Mouse (Mus musculus): Measurements from ENCODE around the gene Znrf1. TPM values are rescaled to one million over a fixed set of nuclear protein-coding genes. Genes with fewer than 3 reads are reported as not detected.

Znrf1 gene
- polyA plus RNA-seq, 1 experiment from 2014 or later = 45.6 TPM

DNA sequence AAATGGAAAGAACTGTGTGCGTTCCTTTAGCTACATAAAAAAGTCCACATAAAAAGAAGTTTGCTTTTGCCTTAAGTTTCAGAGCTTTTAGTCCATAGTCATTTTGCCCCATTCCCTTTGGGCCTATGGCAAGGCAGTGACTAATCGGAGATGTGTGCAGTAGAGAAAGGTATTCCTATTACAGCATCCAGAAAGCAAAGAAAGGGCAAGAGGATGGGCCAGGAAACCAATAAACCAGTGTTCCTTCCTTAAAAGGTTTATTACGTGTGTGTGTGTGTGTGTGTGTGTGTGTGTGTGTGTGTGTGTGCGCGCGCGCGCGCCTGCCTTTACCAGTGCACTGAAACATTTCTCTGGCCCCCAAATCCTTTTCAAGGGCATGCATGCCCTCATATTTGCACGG lies 35.8 kb downstream of the Znrf1 start:
- Histone ChIP-seq H3K9me3 (ENCODE audit: control insufficient read depth, low read length) (no peaks in the 10 kb centered on the region), H3K4me1 (ENCODE audit: control insufficient read depth, insufficient read depth, low read length) (peaks cover 27% of the 10 kb centered on the region), H3K27me3 (ENCODE audit: control insufficient read depth, insufficient read depth, low read length) (no peaks in the 10 kb centered on the region), H3K4me2 (no peak overlapping the region), H3K4me3 (ENCODE audit: low read depth, low read length) (no peak overlapping the region), H3K27ac (ENCODE audit: low read depth, low read length) (no peak overlapping the region), H3K36me3 (ENCODE audit: control insufficient read depth, insufficient read depth, low read length) (no peaks in the 10 kb centered on the region), H3K9ac (ENCODE audit: low read length) (no peak overlapping the region)
- DNase-seq (ENCODE audit: low spot score, missing footprints) (no peak), ATAC-seq (ENCODE audit: low FRiP score) (no peak)
- 89% methylated on average over 10 of the region's 10 CpGs for WGBS

DNA sequence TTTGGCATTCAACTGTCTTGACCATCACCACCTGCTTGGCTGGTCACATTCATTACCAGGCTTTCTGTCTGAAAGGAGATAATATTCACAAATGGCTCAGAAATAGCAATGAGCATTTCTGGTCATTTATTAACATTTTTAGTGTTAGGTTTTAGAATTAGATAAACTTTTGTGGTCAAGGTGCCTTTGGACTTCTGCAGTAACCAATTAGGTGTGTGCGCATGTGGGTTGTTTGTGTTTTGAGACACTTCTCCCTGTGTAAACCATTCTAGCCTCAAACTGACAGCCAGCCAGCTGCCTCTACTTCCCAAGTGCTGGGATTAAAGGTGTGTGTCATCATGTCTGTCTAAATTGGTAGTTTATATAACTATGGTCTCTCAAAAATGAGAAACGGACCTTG lies 36.5 kb downstream of the Znrf1 start:
- H3K9me3 ChIP-seq (ENCODE audit: control insufficient read depth, low read length) = no peaks in the 10 kb centered on the region
- no peak overlapping the region for H3K4me2 ChIP-seq
- H3K4me1 ChIP-seq (ENCODE audit: control insufficient read depth, insufficient read depth, low read length) = peaks cover 26% of the 10 kb centered on the region
- WGBS = 84% methylated on average over 2 of the region's 2 CpGs
- no peak overlapping the region for H3K9ac ChIP-seq (ENCODE audit: low read length)
- H3K4me3 ChIP-seq (ENCODE audit: low read depth, low read length) = no peak overlapping the region
- no peaks in the 10 kb centered on the region for H3K36me3 ChIP-seq (ENCODE audit: control insufficient read depth, insufficient read depth, low read length)
- H3K27ac ChIP-seq (ENCODE audit: low read depth, low read length) = no peak overlapping the region
- ATAC-seq (ENCODE audit: low FRiP score) (no peak), DNase-seq (ENCODE audit: low spot score, missing footprints) (no peak)
- no peaks in the 10 kb centered on the region for H3K27me3 ChIP-seq (ENCODE audit: control insufficient read depth, insufficient read depth, low read length)

DNA sequence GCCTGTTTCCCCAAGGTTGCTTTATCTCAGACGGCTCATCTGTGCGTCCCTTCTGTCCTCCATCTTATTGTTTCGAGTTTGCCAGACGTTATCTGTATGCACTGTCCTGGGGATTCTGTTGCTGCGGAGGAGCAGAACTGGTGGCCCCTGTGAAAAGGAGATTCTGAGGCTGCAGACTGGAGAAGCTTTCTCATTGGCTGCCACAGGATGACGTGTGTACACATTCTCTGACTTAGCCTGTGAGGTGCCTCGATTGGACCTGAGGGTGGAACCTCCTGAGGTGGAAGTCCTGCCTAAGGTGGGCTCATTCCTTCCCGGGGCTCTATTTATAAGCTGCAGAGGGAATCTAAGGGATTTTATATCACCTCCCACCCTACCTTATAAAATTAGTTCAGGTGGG lies 37.7 kb downstream of the Znrf1 start:
- H3K36me3 ChIP-seq (ENCODE audit: control insufficient read depth, insufficient read depth, low read length) = no peaks in the 10 kb centered on the region
- H3K9me3 ChIP-seq (ENCODE audit: control insufficient read depth, low read length) = no peaks in the 10 kb centered on the region
- H3K27ac ChIP-seq (ENCODE audit: low read depth, low read length) = peak overlapping the region; percentile 30; the same call in 1 of the 2 replicates
- H3K9ac ChIP-seq (ENCODE audit: low read length) = 0 out of 2 replicates have a peak overlapping the region, but pooled peaks have one; percentile 24
- no peak for DNase-seq (ENCODE audit: low spot score, missing footprints)
- H3K4me1 ChIP-seq (ENCODE audit: control insufficient read depth, insufficient read depth, low read length) = peaks cover 18% of the 10 kb centered on the region
- peak; percentile 44; the same call in 1 of the 2 replicates for ATAC-seq (ENCODE audit: low FRiP score)
- 28% methylated on average over 8 of the region's 8 CpGs for WGBS
- no peak overlapping the region for H3K4me3 ChIP-seq (ENCODE audit: low read depth, low read length)
- no peak overlapping the region for H3K4me2 ChIP-seq
- H3K27me3 ChIP-seq (ENCODE audit: control insufficient read depth, insufficient read depth, low read length) = no peaks in the 10 kb centered on the region

DNA sequence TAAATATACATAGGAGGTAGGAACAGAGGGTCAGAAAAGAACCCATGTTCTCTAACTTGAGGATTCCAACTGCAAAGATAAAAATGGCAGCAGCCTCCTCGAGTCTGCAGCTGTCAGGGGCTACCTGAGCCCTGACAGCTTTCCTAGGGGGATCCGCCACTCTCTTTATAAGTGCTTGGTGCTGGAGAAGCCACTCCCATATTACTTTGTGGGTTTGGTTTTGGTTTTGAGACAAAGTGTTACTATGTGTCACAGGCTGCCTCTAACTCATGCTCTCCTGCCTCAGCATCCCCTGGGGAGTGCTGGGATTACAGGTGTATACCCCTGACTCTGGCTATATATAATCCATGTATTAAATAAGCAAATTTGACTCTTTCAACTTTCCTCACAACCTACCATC lies 38.1 kb downstream of the Znrf1 start:
- Histone ChIP-seq H3K36me3 (ENCODE audit: control insufficient read depth, insufficient read depth, low read length) (no peaks in the 10 kb centered on the region), H3K4me1 (ENCODE audit: control insufficient read depth, insufficient read depth, low read length) (peaks cover 18% of the 10 kb centered on the region), H3K27me3 (ENCODE audit: control insufficient read depth, insufficient read depth, low read length) (no peaks in the 10 kb centered on the region), H3K9me3 (ENCODE audit: control insufficient read depth, low read length) (no peaks in the 10 kb centered on the region), H3K4me3 (ENCODE audit: low read depth, low read length) (no peak overlapping the region), H3K9ac (ENCODE audit: low read length) (no peak overlapping the region), H3K4me2 (no peak overlapping the region), H3K27ac (ENCODE audit: low read depth, low read length) (peak overlapping the region; percentile 30; the same call in 1 of the 2 replicates)
- DNase-seq (ENCODE audit: low spot score, missing footprints) = no peak
- ATAC-seq (ENCODE audit: low FRiP score) = no peak
- 86% methylated on average over 2 of the region's 2 CpGs for WGBS

DNA sequence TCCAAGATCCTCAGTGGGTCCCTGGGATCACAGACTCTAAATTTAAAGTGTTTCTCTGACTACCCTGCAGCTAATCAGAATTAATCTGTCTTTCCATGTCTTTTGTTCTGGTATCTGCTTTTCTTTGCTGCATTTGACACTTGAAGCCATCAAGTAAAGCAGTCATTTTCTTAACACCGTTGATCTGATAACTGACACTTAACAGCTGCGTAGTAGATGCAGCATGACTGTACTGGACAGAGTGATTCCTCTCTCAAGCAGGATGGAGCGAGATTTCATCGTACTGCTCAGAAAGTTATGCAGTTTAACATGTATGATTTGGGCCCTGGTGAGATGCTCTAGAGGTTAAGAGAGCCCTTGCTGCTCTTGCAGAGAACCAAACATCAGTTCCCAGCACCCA lies 39.6 kb downstream of the Znrf1 start:
- Histone ChIP-seq H3K4me2 (no peak overlapping the region), H3K9me3 (ENCODE audit: control insufficient read depth, low read length) (no peaks in the 10 kb centered on the region), H3K4me1 (ENCODE audit: control insufficient read depth, insufficient read depth, low read length) (peaks cover 11% of the 10 kb centered on the region), H3K27ac (ENCODE audit: low read depth, low read length) (no peak overlapping the region), H3K4me3 (ENCODE audit: low read depth, low read length) (no peak overlapping the region), H3K27me3 (ENCODE audit: control insufficient read depth, insufficient read depth, low read length) (no peaks in the 10 kb centered on the region), H3K9ac (ENCODE audit: low read length) (no peak overlapping the region), H3K36me3 (ENCODE audit: control insufficient read depth, insufficient read depth, low read length) (no peaks in the 10 kb centered on the region)
- DNase-seq (ENCODE audit: low spot score, missing footprints) = no peak
- ATAC-seq (ENCODE audit: low FRiP score) = no peak
- 98% methylated on average over 4 of the region's 4 CpGs for WGBS

DNA sequence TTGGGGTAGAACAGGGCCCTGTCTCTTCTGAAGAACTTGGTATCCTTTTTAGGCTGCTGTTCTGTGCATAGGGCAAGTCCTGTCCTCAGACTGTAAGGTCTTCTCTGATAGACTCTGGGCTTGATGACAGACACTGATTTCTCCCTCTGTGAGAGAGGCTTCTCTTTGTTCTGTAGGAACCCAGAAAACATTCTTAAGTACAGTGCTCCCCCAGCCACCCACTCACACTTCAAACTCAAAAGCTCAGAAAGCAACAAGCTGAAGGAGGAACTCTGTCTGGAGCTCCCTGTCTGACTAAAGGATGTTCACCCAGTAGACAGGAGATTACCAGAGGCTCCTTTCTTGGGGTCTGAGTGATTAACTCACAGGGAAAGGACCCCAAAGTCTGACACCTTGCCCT lies 40.6 kb downstream of the Znrf1 start:
- no peak for DNase-seq (ENCODE audit: low spot score, missing footprints)
- Histone ChIP-seq H3K36me3 (ENCODE audit: control insufficient read depth, insufficient read depth, low read length) (no peaks in the 10 kb centered on the region), H3K9ac (ENCODE audit: low read length) (no peak overlapping the region), H3K4me3 (ENCODE audit: low read depth, low read length) (no peak overlapping the region), H3K9me3 (ENCODE audit: control insufficient read depth, low read length) (no peaks in the 10 kb centered on the region), H3K4me1 (ENCODE audit: control insufficient read depth, insufficient read depth, low read length) (peaks cover 11% of the 10 kb centered on the region), H3K4me2 (no peak overlapping the region), H3K27ac (ENCODE audit: low read depth, low read length) (no peak overlapping the region), H3K27me3 (ENCODE audit: control insufficient read depth, insufficient read depth, low read length) (no peaks in the 10 kb centered on the region)
- no peak for ATAC-seq (ENCODE audit: low FRiP score)

DNA sequence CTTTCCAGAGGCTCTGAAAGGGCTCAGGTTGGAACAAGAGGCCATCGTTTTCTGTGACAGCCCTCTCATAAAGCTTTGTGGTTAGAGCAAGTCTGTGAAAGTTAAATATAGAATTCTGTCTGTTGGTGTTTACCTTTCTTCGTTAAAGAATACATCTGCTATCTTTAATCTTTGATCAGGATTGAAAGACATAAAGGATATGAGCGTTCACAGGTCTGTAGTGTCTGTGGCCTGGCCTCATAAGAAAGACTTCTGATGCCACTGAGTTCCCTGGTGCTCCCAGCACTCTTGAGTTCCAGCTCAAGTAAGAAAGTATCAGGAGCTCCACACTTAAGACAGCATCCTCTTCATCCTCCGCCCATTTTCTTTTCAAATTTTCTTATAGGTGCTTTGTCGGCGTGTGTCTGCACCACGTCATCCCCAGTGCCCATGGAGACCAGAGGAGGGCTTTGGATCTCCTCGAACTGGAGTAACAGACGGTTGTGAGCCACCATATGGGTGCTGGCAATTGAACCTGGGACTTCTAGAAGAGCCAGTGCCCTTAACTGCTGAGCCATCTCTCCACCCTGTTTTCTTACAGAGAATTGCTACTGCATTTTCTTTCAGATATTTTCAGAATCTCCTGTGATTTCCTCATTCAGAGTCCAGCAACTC lies 42.1 kb downstream of the Znrf1 start:
- WGBS = 93% methylated on average over 9 of the region's 9 CpGs
- H3K36me3 ChIP-seq (ENCODE audit: control insufficient read depth, insufficient read depth, low read length) = no peaks in the 10 kb centered on the region

DNA sequence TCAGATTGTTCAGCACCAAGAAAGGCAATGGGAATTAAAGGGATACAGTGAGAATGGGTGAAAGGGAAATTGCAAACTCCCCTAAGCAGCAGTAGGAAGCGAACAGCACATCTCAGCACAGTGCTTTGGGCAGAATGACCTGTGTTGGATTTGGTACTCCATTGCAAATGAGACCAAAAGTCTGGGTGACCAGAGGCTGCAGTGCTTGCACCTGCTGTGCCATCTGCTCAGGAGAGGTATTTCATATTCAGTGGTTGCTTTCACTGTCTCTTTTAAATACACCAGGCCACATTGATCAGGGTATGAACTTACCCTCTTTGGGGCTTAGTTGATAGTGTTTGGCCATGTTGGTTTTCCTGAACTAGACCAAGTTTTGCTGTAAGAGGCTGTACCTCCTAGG lies 43.4 kb downstream of the Znrf1 start:
- H3K27ac ChIP-seq (ENCODE audit: low read depth, low read length) = no peak overlapping the region
- no peak for ATAC-seq (ENCODE audit: low FRiP score)
- no peak for DNase-seq (ENCODE audit: low spot score, missing footprints)
- H3K9ac ChIP-seq (ENCODE audit: low read length) = no peak overlapping the region
- no peak overlapping the region for H3K4me2 ChIP-seq
- H3K27me3 ChIP-seq (ENCODE audit: control insufficient read depth, insufficient read depth, low read length) = no peaks in the 10 kb centered on the region
- H3K4me1 ChIP-seq (ENCODE audit: control insufficient read depth, insufficient read depth, low read length) = peaks cover 4% of the 10 kb centered on the region; the same call in 1 of the 2 replicates
- 100% methylated on average over 1 of the region's 1 CpGs for WGBS
- H3K4me3 ChIP-seq (ENCODE audit: low read depth, low read length) = no peak overlapping the region
- H3K36me3 ChIP-seq (ENCODE audit: control insufficient read depth, insufficient read depth, low read length) = no peaks in the 10 kb centered on the region
- no peaks in the 10 kb centered on the region for H3K9me3 ChIP-seq (ENCODE audit: control insufficient read depth, low read length)

More for the DNA sequence above, 42.1 kb downstream of the Znrf1 start:
- Histone ChIP-seq H3K4me3 (ENCODE audit: low read depth, low read length) (no peak overlapping the region), H3K4me1 (ENCODE audit: control insufficient read depth, insufficient read depth, low read length) (peaks cover 6% of the 10 kb centered on the region; the same call in 1 of the 2 replicates), H3K27me3 (ENCODE audit: control insufficient read depth, insufficient read depth, low read length) (no peaks in the 10 kb centered on the region), H3K4me2 (no peak overlapping the region), H3K9ac (ENCODE audit: low read length) (no peak overlapping the region), H3K27ac (ENCODE audit: low read depth, low read length) (no peak overlapping the region), H3K9me3 (ENCODE audit: control insufficient read depth, low read length) (no peaks in the 10 kb centered on the region)
- DNase-seq (ENCODE audit: low spot score, missing footprints) = no peak
- no peak for ATAC-seq (ENCODE audit: low FRiP score)

DNA sequence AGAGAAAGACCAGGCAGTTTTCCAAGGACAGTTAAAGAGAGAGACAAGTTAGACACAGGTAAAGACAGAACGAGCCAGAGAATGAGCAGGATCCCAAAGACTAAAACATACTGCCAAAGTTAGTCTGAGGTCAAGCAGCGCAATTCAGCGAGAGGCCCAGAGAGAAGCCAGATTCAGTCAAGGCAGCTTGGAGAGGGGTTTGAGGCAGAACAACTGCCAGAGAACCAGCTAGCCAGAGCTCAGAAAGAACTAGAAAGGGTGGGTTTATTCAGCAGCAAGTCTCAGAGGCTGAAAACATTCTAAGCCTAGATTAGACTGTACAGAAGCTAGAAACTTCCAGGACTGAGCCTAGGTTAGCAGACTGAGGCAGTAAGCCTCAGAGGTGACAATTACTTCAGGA lies 44.4 kb downstream of the Znrf1 start:
- H3K4me2 ChIP-seq = no peak overlapping the region
- no peak overlapping the region for H3K4me3 ChIP-seq (ENCODE audit: low read depth, low read length)
- WGBS = 91% methylated on average over 3 of the region's 3 CpGs
- DNase-seq (ENCODE audit: low spot score, missing footprints) (no peak), ATAC-seq (ENCODE audit: low FRiP score) (no peak)
- no peak overlapping the region for H3K27ac ChIP-seq (ENCODE audit: low read depth, low read length)
- no peak overlapping the region for H3K9ac ChIP-seq (ENCODE audit: low read length)
- no peaks in the 10 kb centered on the region for H3K36me3 ChIP-seq (ENCODE audit: control insufficient read depth, insufficient read depth, low read length)
- no peaks in the 10 kb centered on the region for H3K9me3 ChIP-seq (ENCODE audit: control insufficient read depth, low read length)
- H3K4me1 ChIP-seq (ENCODE audit: control insufficient read depth, insufficient read depth, low read length) = peaks cover 4% of the 10 kb centered on the region; the same call in 1 of the 2 replicates
- no peaks in the 10 kb centered on the region for H3K27me3 ChIP-seq (ENCODE audit: control insufficient read depth, insufficient read depth, low read length)
